Mouse (Mus musculus): ENCODE results near the gene Bag3. TPM values are rescaled to one million over a fixed set of nuclear protein-coding genes. Genes with fewer than 3 reads are reported as not detected.

The Bag3 gene
- total RNA-seq (2015; ENCODE audit: low replicate concordance) (0.58 and 6.9 TPM in 2 replicates), total RNA-seq (2017; ENCODE audit: low replicate concordance) (2.8 and 4.8 TPM in 2 replicates)

DNA sequence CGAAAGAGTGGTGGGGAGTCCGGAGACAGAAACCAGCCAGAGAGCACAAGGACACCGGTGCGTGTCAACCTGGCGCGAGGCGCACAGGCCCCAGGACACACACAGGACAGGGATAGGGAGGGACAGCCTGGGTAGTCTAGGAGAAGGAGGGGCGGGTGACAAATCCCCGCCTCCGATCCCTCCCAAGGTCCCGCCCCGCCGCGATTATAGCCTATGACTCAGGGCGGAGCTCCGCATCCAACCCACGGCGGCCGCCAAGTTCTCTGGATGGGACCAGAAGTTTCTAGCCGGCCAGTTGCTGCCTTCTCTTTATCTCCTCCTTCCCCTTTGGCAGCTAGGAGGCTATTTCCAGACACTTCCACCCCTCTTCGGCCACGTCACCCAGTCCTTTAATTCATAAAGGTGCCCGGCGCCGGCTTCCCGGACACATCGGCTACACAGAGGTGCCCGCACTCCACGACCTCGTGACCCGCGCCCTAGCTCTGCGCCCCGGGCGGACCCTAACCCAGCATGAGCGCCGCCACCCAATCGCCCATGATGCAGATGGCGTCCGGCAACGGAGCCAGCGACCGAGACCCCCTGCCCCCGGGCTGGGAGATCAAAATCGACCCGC, at the start of gene Bag3:
Gene Bag3, plus strand, starts transcription at position 268 of the 613 bp plus-strand sequence.
- peak; percentile 98 for ATAC-seq (replicated peaks; ENCODE audit: low FRiP score, poor library complexity, severe bottlenecking)

DNA sequence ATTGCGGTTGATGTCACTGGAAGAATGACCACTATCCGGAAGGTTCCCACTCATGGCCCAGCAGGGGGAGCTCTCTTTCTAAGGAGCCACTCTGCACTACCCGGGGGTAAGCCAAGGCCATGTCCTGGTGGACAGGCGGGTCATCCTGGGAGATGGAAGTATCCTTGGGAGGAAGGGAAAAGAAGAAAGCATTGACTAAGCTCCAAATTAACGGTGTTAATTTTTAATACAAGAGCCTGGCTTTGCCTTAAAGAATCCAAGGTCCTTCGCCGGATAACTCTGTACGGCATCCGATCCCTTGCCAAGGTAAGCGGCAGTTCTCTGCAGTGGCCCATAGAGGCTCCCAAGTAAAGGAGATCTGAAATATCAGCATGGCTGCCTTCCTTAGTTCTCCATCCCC, 49.1 kb upstream of the Bag3 start:
- peak; percentile 76; the same call in 1 of the 2 replicates for ATAC-seq (replicated peaks; ENCODE audit: low FRiP score, poor library complexity, severe bottlenecking)

DNA sequence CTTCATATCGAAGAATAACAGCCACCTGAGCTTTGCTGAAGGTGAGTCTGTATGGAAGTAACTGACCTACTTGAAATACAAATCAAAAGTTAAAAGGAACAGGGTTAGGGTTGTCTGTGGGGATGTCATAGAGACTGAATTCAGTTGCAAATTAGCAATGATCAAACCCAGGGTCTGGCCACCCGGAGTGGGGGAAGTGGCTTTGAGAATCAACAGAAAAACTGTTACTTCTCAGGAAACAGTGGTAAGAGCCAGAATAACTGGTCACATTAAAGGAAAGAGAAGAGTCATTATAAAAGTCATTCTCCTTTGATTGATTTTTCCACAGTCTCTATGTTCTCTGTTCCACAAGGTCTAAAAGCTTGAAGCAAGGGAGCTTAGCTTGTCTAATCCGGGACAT, 34.4 kb upstream of the Bag3 start:
- ATAC-seq (replicated peaks; ENCODE audit: low FRiP score, poor library complexity, severe bottlenecking): no peak

DNA sequence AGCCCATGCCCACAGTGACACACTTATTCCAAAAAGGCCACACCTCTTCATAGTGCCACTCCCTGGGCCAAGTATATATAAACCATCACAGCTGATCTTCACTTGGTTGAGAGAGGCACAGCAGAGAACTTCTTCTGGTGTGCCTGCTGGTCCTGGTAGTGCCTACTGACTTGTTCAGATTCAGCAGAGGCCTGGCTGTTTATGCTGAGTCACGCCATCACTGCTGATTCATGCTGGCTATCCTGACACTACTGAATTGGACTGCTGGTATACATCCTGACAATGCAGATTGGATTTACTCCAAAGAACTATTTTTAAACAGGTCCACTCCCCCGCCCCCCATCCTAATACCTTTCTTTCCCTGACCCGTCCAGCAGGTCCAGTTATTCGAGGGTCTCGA, 28.9 kb upstream of the Bag3 start:
- peak; percentile 94 for ATAC-seq (replicated peaks; ENCODE audit: low FRiP score, poor library complexity, severe bottlenecking)

DNA sequence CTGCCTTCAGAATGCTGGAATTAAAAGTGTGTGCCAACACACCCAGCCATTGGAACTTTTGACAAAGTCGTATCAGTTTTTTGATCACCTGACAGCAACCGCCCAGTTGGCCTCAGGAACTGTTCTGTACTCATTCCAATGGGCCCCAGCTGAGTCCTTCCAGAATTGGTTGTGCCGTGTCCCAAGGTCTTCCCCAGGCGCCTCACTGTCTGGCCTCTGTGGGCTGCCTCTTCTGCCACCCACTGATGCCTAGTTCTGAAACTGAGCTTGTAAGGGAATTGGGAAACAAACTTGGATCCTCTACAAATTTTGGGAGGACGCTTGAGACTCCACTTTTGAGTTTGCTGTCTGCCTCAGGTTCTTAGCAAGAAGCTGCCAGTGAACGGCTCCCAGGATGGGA, 23.6 kb upstream of the Bag3 start:
- no peak for ATAC-seq (replicated peaks; ENCODE audit: low FRiP score, poor library complexity, severe bottlenecking)

DNA sequence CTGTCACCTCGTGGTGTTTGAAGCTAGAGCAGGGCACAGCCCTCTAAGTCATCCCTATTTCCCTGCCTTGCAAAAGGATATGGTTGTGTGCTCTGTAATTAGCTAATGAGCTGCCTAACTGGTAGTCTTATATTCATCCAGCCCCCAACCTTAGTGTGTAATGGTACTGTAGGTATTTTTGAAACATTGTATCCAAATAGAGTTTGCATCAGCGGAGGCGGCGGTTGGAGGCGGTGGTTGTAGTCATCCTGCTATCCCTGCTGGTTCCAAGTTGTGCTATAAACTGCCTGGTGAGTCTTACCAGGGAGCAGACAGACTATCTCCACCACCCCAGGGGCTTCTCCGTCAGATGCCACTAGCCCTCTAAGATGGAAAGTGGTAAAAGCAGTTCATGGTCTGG, 19.3 kb upstream of the Bag3 start:
- no peak for ATAC-seq (replicated peaks; ENCODE audit: low FRiP score, poor library complexity, severe bottlenecking)

DNA sequence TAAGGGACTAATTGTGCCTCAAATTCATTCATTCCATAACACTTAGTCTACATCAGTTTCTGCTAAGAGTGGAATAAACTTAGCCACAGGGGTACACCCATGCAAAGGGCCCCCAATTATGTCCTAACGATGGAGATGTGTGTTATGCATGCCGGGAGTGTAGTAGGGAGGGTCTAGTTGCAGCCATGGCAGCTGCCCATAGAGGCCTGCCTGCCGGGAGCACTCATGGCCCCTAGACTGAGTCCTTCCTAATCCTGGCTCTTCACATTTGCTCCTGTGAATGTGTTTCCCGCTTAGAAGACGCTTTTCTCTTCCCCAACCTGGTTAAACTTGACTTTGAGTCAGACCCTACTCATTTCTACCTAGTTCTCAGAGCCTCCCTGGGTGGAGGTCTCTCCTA, 11.5 kb upstream of the Bag3 start:
- ATAC-seq (replicated peaks; ENCODE audit: low FRiP score, poor library complexity, severe bottlenecking): no peak

DNA sequence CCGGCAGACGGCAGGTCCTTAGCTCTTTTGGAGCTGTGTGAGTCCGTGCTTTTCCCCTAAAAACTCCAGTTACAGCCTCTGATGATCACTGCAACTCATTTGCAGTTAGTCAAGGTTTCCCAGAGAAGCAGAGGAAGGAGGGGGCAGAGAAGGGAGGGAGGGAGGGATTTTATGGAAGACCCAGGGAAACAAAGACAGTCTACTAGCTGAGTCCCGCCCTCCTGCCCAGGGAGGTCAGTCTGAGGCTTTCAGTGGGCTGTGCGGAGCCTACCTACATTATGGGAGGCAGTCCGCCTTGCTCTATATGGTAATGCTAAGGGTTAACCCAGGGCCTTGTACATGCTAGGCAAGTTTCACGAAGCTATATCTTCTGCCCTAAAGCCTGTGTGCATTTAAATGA, 9.9 kb upstream of the Bag3 start:
- ATAC-seq (replicated peaks; ENCODE audit: low FRiP score, poor library complexity, severe bottlenecking): no peak

DNA sequence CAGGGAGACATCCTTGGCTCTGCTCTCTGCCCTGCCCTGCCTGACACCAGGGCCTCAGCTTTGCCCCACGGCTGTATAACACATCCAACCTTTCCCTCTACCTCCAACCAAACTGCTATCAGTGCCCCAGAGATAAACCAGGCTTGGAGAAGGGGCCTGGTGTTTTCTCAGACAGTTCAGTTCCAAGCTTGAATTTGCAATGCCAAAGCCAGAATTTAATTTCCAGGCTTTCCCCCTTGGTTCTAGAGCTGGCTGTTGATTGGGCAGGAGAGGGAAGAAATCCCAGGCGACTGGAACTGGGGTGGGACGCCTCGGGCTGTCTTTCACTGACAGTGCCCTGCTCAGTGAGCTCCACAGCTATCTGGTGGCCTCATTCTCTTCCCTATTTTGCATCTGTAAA, 9.1 kb upstream of the Bag3 start:
- no peak for ATAC-seq (replicated peaks; ENCODE audit: low FRiP score, poor library complexity, severe bottlenecking)

DNA sequence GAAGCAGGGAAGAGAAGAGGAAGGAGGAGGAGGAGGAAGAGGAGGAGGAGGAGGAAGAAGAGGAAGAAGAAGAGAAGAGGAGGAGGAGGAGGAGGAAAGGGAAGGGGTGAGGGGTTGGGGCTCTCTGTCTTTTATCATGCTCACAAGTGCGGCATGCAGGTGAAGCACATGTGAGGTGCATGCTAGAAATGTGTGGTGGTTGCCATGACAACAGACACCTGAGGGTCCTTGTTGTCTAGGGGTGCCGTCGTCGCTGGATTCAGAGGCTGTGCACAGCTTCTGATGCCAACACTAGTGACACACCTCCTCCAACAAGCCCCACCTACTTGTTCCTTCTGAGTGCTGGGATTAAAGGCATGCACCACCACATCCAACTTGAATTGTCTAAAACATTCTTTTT, 7.1 kb upstream of the Bag3 start:
- no peak for ATAC-seq (replicated peaks; ENCODE audit: low FRiP score, poor library complexity, severe bottlenecking)

DNA sequence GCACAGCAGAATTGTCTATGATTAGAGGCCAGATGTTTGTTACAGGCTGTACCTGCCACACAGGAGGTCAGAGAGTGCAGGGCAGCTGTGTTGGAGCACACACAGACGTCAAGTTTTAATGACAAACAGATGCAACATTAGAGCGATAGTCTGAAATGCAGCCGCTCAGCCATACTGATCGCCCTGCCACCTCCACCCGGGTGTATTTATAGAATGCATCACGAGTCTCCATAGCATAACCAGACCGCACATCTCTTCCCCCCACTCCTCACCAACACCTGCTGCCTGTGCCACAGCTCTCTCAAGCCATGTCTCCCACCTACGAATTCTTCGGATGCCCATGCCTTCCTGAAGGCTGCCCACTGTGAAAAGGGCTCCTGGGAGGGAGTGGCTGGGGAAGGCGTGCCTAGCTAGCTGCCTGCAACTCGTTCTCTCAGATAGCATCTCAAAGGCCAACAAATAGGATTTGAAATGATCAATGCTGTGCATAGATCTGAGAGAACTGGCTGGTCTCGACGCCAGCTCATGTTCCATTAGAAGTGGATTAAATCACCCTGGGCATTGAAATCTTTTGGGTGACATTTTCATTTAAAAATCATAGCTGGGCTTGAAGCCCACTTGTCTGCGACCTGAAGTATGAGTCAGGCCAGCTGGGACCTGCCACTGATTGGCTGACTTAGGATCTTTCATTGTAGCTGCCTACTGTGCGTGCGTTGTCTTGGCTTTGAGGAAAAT, 3.9 kb upstream of the Bag3 start:
- ATAC-seq (replicated peaks; ENCODE audit: low FRiP score, poor library complexity, severe bottlenecking): no peak

DNA sequence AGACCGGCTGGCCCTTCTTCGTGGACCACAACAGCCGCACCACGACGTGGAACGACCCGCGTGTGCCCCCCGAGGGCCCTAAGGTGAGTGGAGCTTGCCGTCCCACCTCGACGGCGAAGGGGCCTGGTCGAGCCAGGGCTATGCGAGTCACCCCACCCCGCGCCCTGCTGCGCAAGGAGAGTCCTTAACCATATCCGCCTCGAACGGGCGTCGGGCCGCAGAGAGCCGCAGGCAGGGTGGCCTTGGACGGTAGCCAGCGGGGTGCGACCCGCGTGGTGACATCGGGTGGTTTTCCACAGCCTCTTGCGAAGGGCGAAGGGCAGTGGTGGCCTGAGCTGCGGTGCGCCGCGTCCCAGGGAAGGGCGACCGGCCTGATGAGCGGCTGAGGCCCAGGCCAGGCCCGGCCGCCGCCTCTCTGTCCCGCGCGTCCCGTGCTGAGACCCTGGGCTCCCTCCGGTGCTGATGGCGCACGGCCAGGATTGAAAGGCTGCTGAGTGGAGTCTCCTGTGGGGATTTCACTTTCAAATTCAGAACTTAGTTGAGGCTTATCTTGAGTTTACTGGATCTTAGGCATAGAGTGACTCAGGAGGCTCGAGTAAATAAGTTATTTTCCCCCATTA, 656 bp downstream of the Bag3 start:
- ATAC-seq (replicated peaks; ENCODE audit: low FRiP score, poor library complexity, severe bottlenecking): peak; percentile 57

DNA sequence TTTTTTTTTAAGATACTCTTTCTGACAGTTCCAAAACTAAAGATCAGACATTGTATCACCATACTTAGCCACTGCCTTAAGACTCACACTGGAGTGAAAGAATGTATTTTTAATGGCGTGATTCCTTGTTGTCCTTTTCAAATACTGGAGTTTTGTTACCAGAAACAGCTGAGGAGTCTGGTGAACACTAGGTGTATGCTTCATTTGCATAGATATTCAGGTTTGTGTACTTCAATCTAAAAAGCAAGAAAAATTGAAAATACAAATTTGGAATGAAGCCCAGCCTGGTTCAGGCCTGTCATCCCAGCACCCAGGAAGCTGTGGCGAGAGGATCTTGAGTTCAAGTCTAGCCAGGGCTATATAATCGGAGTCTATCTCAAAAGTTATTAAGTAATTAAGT, 1.2 kb downstream of the Bag3 start:
- ATAC-seq (replicated peaks; ENCODE audit: low FRiP score, poor library complexity, severe bottlenecking): no peak

DNA sequence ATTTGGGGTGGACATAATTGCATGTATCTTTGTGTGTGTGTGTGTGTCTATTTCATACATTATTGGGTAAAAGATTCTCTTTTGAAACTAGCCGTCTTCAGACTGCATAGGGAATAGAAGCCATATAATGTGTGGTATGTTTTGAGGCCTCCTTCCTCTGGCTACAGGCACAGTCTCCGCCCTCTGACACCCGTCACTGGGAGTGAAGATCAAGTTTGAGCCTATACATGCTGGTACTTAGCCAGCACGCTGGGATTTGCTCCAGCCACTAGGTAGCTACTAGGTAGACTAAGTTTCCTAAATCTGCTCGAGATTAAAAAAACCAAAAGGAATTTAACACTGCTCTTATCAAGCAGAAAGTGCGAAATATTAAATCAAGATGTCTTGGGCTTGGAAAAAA, 3.2 kb downstream of the Bag3 start:
- ATAC-seq (replicated peaks; ENCODE audit: low FRiP score, poor library complexity, severe bottlenecking): no peak

DNA sequence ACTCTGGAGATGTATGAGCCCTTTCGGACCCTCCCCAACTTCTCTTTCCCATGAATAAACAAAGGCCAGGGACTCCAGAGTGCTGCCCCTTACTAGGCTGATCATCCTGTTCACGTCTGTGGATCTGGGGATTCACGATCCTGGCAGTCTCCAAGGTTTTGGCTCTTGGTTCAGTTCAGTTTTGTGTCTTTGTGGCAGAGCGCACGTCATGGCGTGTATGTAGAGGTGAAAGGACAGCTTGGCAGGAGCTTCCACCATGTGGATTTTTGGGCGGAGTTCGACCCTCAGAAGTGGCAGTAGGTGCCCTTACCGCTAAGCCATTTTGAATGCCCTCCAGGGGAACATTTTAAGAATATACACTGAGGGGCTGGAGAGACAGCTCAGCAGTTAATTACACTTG, 5.2 kb downstream of the Bag3 start:
- no peak for ATAC-seq (replicated peaks; ENCODE audit: low FRiP score, poor library complexity, severe bottlenecking)

DNA sequence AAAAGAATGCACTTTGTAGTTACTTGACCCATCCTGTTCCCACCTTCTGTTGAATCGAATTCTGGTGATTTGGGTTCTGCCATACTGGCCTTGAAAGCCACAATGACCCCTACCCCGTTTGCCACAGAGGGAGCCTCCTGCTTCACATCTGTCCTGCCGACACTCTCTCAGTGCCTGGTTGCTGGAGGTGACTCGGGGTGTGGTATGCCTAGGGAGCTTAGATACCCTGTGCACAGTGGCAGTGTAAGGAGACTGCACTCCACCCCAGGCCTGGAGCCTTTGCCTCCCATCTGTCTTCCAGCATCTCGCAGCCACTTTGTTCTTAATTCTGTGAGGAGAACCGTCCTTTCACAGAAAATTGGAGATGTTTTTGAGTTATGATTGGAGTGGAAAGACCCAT, 5.7 kb downstream of the Bag3 start:
- no peak for ATAC-seq (replicated peaks; ENCODE audit: low FRiP score, poor library complexity, severe bottlenecking)

DNA sequence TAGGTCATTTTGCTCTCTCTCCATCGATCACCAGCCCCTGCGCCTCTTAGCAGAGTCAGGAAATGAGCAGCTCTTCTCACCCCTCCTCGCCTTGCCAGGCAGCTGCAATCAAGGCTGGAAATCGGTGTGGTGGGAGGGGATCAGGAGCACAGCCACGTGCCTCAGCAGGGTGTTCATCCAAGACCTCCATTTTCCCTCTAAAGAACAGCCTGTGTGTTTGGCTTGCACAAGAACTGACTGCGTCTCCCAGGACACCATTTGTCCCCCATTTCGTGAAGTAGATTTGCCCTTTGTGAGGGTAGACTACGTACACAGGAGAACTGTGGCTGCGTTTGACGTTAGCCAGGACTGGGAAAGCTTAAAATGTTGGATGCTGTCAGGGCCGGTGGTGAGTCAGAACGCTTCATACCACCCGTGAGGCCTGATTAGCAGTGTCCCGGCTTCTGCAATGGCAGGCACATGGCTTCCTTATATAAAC, 6.2 kb downstream of the Bag3 start:
- no peak for ATAC-seq (replicated peaks; ENCODE audit: low FRiP score, poor library complexity, severe bottlenecking)

DNA sequence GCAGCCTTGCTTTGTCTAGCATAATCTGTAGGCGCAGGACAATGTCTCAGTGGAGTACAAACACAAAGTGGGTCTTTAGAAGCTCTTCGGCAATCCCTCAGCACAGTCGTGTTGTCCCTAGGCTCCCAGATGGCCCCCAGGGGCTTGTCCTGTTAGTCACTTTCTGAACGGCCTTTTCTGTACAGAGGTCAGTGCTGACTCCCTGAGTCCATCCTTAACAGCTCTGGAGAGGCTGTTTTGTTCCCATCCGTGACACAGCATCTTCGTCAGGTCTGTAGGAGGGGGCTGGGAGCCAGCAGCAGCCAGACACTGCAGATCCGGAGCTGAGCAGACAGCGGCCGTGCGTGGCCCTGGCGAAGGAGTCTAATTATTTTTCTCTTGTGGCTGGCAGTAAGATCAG, 7.6 kb downstream of the Bag3 start:
- no peak for ATAC-seq (replicated peaks; ENCODE audit: low FRiP score, poor library complexity, severe bottlenecking)

DNA sequence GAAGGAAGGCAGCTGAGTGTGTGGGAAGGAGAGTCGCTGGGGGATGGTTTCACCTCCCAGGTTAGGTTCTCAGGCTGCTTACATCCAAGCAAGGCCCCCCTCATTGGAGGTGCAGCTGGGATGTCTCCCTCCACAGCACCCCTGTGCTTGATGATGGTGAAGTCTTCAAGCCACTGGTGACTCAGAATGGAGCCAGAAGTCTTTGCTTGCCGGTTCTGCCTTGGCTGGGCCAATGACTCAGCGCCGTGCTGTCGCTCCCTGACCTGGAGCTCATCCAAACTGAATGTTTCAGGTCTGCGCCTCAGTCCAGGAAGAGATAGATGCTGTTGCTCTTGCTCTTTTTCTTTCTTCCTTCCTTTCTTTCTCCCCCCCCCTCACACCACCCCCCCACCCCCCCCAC, 8.5 kb downstream of the Bag3 start:
- ATAC-seq (replicated peaks; ENCODE audit: low FRiP score, poor library complexity, severe bottlenecking): peak; percentile 71

DNA sequence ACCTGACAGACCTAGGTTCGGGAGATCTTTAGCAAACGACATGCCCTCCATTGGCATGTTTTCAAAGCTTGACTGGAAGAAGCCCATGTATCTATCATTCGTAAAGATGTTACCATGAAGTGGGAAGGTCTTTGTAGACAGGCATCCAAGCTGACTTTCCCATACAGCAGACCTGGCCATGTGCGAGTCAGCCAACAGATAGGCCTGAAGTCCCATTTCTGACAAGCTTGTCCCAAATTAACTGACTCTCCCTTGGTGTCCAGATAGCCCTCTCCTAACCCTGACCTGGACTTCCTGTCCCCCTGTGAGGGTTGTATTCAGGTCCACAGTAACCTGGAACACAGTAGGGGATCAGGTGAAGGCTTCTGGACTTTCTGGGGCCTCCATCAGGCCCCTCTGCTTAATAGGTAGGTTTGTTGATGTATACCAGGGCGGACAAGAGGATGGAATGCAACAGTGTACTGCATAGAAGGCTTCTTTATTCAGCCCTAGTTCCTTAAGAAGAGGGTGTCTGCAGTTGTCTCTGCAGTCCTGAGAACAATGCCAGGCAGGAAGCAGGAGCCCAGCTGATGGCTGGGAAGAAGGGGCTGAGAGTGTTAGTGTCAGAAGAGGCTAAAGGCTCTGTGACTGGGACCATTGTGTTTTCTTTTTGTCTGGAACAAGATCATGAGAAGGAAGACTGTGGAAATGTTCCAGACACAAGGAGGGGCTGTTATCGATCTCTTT, 9.2 kb downstream of the Bag3 start:
- no peak for ATAC-seq (replicated peaks; ENCODE audit: low FRiP score, poor library complexity, severe bottlenecking)
